Mouse (Mus musculus) ES-Bruce4 (cell line): ENCODE data around the gene Xxylt1. TPM values are rescaled to one million over a fixed set of nuclear protein-coding genes. Genes with fewer than 3 reads are reported as not detected.

ENCODE experiments used
- H3K27ac ChIP-seq: 2 replicates; pipeline ENCODE4 v1.5.1; 2012; ENCODE audit warnings: low read length, inconsistent platforms; ENCODE audit not compliant: insufficient read depth
- H3K27me3 ChIP-seq: 2 replicates; pipeline ENCODE4 v1.6.1; 2012; ENCODE audit warnings: mild to moderate bottlenecking, low read length, inconsistent platforms; ENCODE audit not compliant: control insufficient read depth, poor library complexity, insufficient read depth, severe bottlenecking
- H3K36me3 ChIP-seq: 2 replicates; pipeline ENCODE4 v1.6.1; 2012; ENCODE audit warnings: inconsistent platforms, mild to moderate bottlenecking, low read length, moderate library complexity; ENCODE audit not compliant: control insufficient read depth, poor library complexity, insufficient read depth, severe bottlenecking
- H3K4me1 ChIP-seq: one replicate; pipeline ENCODE4 v1.8.1; 2011; ENCODE audit warnings: low read length; ENCODE audit not compliant: control insufficient read depth, insufficient read depth
- H3K4me3 ChIP-seq: 2 replicates; pipeline ENCODE4 v1.5.1; 2011; ENCODE audit warnings: low read depth, mild to moderate bottlenecking, low read length
- H3K9ac ChIP-seq: 2 replicates; pipeline ENCODE4 v1.6.1; 2012; ENCODE audit warnings: low read depth, mild to moderate bottlenecking, inconsistent platforms; ENCODE audit not compliant: poor library complexity, severe bottlenecking
- H3K9me3 ChIP-seq: replicated peaks from 2 replicates; pipeline ENCODE4 v1.6.1; 2012; ENCODE audit warnings: mild to moderate bottlenecking, low read length, inconsistent platforms; ENCODE audit not compliant: control insufficient read depth, poor library complexity, insufficient read depth, severe bottlenecking
- CTCF ChIP-seq: IDR thresholded peaks from one replicate; pipeline ENCODE4 v1.8.1; 2011; ENCODE audit warnings: low read depth, low read length
- EP300 ChIP-seq: IDR thresholded peaks from 2 replicates; pipeline ENCODE4 v1.6.1; 2011; ENCODE audit warnings: low read depth, low read length; ENCODE audit not compliant: insufficient read depth
- POLR2A ChIP-seq: IDR thresholded peaks from one replicate; pipeline ENCODE4 v1.8.1; 2011; ENCODE audit warnings: low read length; ENCODE audit not compliant: insufficient read depth
- polyA plus RNA-seq: library from polyadenylated mRNA; stranded (reverse); fragments of >200 nt; gene quantifications from 2 replicates; pipeline ENCODE4 v1.2.4, GENCODE M21; 2011; ENCODE audit warnings: low read depth; ENCODE audit not compliant: missing spikeins, insufficient read depth, insufficient read length

Gene Xxylt1
- polyA plus RNA-seq, 1 experiment, result 15.7 TPM

- no peak overlapping the region for H3K27ac ChIP-seq
These were observed 4.8 kb downstream of the Xxylt1 start for GRCm38 (mm10) chr16:31076436-31076835.

GRCm38 (mm10) chr16:31074324-31074908 is 6.8 kb downstream of the Xxylt1 start:
- H3K27me3 ChIP-seq, result no peaks in the 10 kb centered on the region
- no peak overlapping the region for H3K27ac ChIP-seq
- no peaks in the 10 kb centered on the region for H3K4me1 ChIP-seq

More at GRCm38 (mm10) chr16:31076436-31076835, 4.8 kb downstream of the Xxylt1 start:
- TF ChIP-seq POLR2A (no peak), EP300 (no peak), CTCF (no peak)
- H3K4me3 ChIP-seq, result no peak overlapping the region
- no peaks in the 10 kb centered on the region for H3K9me3 ChIP-seq
- H3K9ac ChIP-seq, result no peak overlapping the region
- no peaks in the 10 kb centered on the region for H3K36me3 ChIP-seq
- H3K27me3 ChIP-seq, result no peaks in the 10 kb centered on the region
- H3K4me1 ChIP-seq, result no peaks in the 10 kb centered on the region

GRCm38 (mm10) chr16:31071731-31072130 is 9.5 kb downstream of the Xxylt1 start:
- H3K36me3 ChIP-seq, result no peaks in the 10 kb centered on the region
- H3K4me3 ChIP-seq, result no peak overlapping the region
- no peaks in the 10 kb centered on the region for H3K9me3 ChIP-seq
- no peak for TF ChIP-seq CTCF
- no peak for TF ChIP-seq EP300
- TF ChIP-seq POLR2A, result no peak
- no peak overlapping the region for H3K27ac ChIP-seq
- H3K4me1 ChIP-seq, result no peaks in the 10 kb centered on the region
- no peak overlapping the region for H3K9ac ChIP-seq
- H3K27me3 ChIP-seq, result no peaks in the 10 kb centered on the region

More at GRCm38 (mm10) chr16:31074324-31074908, 6.8 kb downstream of the Xxylt1 start:
- Histone ChIP-seq H3K9me3 (no peaks in the 10 kb centered on the region), H3K9ac (no peak overlapping the region), H3K36me3 (no peaks in the 10 kb centered on the region), H3K4me3 (no peak overlapping the region)
- TF ChIP-seq POLR2A, result no peak
- no peak for TF ChIP-seq EP300
- TF ChIP-seq CTCF, result no peak

GRCm38 (mm10) chr16:31070358-31071133 is 10.7 kb downstream of the Xxylt1 start:
- H3K9ac ChIP-seq, result no peak overlapping the region
- TF ChIP-seq EP300 (0 out of 2 replicates have a peak, but pooled peaks have one; percentile 44), CTCF (peak; percentile 94), POLR2A (no peak)
- no peaks in the 10 kb centered on the region for H3K4me1 ChIP-seq
- no peaks in the 10 kb centered on the region for H3K27me3 ChIP-seq
- H3K27ac ChIP-seq, result no peak overlapping the region
- H3K4me3 ChIP-seq, result no peak overlapping the region
- no peaks in the 10 kb centered on the region; the same call in 1 of the 2 replicates for H3K9me3 ChIP-seq
- no peaks in the 10 kb centered on the region for H3K36me3 ChIP-seq

GRCm38 (mm10) chr16:31069211-31070166 is 11.7 kb downstream of the Xxylt1 start:
- no peak overlapping the region for H3K4me3 ChIP-seq
- H3K9ac ChIP-seq, result no peak overlapping the region

More at GRCm38 (mm10) chr16:31069211-31070166, 11.7 kb downstream of the Xxylt1 start:
- no peak for TF ChIP-seq POLR2A
- TF ChIP-seq EP300, result no peak
- TF ChIP-seq CTCF, result no peak
- Histone ChIP-seq H3K27ac (no peak overlapping the region), H3K4me1 (no peaks in the 10 kb centered on the region), H3K9me3 (no peaks in the 10 kb centered on the region; the same call in 1 of the 2 replicates), H3K36me3 (no peaks in the 10 kb centered on the region), H3K27me3 (no peaks in the 10 kb centered on the region)
